Mouse (Mus musculus) cerebellum, adult (tissue): Measurements from ENCODE around the gene Cd5.
A peak's percentile ranks its signal among the peaks of the same experiment; 100 is the strongest.

Source experiments
- ATAC-seq: cut with Nextera tagmentation; 2 replicates; pipeline ENCODE4 v1.9.2; 2017; ENCODE audit warnings: mild to moderate bottlenecking, moderate library complexity, mixed read lengths; ENCODE audit not compliant: insufficient number of reproducible peaks, low FRiP score, low TSS enrichment

The Cd5 gene

DNA sequence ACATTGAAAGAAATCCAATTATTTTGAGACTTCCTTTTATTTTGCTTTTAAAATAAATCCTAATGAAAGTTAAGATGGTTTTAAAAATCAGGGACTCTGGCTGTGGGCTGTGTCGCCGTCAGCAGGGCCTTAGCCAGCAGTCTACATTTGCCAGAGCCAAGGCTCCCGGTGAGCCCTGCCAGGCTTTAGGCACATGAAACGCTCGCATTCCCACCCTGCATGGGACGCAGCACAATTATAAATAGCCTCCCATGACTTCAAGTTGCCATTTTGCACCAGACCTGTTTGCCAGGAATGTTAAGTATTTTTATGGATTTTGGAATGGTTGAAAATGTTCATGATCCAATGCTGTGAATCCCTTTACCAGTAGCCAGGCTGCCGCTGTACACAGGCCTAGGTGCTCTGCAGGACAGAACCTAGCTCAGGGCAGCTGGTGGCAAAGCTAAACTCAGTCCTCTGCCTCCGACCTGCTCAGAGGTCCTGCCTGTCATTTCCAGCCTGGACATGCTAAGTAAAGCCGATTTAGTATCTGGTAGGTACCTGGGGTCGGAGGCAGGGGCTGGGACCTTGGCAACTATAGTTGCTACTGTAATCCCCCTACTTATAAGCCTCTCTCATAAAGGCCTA is 5.2 kb downstream of the Cd5 start:
- ATAC-seq = no peak

DNA sequence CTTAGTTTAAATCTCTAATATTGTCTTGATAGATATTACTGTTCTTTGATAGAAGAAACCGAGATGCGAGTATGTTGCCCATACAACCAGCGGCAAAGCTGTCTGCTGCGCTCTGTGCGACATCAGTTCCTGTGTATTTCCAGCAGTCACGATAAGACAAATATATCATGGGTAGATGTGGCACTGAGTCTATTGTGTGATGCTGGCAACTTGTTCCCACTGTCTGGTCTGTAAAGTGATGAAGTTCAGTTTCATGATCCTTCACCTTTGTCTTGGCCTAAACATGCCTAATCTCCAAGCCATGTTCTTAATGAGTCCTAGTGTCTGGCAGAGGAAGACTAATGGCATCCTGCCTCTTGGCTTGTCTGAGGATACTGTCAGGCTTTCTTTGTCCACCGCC is 6.1 kb downstream of the Cd5 start:
- ATAC-seq = no peak

GRCm38 (mm10) chr19:10731975-10732374 is 6.8 kb downstream of the Cd5 start:
- no peak for ATAC-seq

DNA sequence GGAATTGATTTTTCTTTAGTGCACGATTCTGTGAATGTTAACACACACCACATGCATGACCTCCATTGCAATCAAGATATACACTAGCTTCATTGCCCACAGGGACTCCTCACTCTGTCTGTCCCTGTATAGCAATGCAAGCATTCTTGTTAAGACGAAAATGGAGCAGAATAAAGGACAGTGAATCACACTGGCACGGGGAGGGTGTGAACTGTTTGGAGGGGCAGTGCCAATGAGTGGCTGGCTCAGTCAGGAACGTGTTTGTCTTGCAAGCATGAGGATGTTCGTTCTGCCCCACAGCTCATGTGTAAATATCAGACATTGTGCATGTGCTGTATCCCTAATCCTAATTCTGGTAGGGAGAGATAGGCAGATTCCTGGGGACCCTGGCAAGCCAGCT is 8.3 kb downstream of the Cd5 start:
- no peak for ATAC-seq

DNA sequence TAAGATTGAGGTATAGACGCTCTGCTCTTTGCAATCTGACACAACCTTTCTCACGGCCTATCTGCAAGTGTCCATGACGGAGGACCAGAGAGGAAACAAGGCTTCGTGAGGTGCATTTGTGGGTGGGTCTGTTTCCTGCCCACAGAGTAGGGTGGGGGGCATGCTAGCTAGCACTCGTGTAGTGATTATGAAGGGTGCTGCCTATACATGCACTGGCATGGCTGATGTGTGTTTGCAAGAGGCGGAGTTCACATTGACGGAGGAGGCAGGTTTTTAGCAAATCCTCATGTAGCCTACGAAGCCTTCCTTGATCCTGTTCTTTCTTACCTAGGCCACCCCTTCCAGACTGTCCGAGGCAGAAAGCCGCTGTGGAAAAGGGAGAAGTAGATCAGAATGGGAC is 8.9 kb downstream of the Cd5 start:
- ATAC-seq = no peak

DNA sequence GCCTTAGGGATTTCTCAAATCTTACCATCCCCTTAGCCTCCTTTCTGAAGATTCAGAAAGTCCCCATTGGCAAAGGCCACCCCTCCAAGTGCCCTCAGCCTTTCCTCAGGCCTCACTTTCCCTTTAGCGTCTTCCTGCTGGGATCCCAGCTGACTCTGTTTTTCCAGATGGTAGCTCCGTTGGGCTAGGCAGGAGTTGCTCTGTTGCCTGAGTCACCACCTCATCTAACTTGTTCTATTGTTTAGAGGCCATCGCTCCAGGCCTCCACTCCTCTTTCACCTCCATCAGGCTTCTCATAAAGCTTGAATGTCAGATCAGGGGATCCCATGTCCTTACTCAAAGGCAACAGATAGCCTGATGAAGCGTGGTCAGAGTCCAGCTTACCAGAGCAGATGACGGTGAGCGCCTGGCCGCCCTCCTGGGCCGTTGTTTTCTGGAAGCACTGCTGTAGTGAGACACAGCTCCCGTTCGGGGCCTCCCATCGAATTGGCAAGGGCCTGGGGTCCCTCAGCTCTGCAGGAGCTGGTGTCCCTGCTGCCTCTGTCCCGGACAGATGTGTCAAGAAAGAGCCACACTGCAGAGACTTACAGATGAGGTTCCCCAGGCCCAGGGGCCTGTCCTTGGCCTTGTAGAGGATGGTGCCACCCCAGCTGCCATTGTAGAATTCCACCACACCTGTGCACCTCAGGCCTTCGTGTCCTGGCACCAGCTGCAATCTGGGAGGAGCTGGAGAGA is 14.0 kb downstream of the Cd5 start:
- peak; percentile 15; the same call in 1 of the 2 replicates for ATAC-seq

DNA sequence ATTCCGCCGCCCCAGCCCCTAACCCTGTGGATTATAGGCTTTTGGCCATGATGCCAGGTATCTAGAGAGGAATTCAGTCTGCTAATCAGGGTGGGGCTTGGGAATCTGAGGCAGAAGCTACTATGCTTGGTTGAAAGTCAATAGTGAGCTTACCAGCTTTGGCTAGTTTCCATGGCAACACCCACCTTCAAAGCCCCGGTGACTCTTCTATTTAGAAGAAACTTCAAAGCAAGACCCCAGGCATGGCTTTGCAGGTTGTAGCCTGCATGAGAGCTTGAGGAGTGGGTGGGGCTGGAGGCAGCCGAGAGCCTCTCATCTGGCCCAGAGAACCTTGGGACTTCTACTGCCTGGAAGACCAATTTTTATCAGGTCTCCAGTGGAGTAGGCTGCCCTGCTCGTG is 15.2 kb downstream of the Cd5 start:
- ATAC-seq = no peak

- ATAC-seq = no peak
These were observed 15.7 kb downstream of the Cd5 start for GRCm38 (mm10) chr19:10723084-10723483.

GRCm38 (mm10) chr19:10721064-10721463 is 17.7 kb downstream of the Cd5 start:
- no peak for ATAC-seq

GRCm38 (mm10) chr19:10720524-10720923 is 18.3 kb downstream of the Cd5 start:
- ATAC-seq = no peak

DNA sequence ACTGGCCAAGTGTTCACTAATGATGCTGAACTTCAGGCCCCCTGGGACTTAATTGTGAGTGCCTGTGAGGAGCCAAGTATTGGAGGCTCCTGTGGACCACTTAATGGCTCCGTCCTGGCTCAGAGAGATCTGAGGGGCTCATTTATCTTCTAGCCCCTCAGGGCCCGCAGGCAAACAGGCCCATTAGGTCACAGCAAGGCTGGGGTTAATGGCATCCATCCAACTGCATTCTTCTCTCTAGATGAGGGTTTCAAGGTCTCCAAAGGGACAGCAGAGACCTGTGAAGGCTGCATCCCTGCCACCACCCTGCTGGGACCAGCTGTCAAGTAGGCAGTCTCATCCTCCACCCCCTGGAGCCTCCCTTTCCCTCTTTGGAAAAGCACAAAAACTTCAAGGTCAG is 19.1 kb downstream of the Cd5 start:
- peak; percentile 63; the same call in 1 of the 2 replicates for ATAC-seq

DNA sequence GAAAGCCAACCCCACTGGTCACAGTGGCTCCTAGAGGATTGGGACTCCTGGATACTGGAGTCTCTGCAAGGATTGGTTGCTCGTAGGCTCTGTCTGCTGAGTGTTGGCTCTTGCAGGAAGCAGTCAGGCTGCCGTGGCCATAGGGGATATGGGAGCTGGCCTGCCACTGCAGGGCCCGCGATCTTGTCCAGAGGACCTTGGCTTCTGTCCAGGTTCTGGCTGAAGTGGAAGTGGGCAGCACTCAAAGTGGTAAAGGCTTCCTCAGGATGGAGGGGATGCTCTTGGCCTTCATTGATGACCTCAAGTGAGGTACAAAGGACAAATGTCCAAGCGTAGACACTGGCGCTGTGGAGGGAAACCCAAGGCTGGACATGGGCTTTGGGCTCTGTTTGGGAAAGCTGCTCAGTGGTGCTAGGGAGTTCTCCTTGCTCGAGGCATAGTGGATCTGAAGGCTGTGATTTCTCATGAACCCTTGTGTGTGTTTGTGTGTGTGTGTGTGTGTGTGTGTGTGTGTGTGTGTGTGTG is 20.5 kb downstream of the Cd5 start:
- ATAC-seq = no peak

GRCm38 (mm10) chr19:10715476-10715875 is 23.3 kb downstream of the Cd5 start:
- no peak for ATAC-seq

DNA sequence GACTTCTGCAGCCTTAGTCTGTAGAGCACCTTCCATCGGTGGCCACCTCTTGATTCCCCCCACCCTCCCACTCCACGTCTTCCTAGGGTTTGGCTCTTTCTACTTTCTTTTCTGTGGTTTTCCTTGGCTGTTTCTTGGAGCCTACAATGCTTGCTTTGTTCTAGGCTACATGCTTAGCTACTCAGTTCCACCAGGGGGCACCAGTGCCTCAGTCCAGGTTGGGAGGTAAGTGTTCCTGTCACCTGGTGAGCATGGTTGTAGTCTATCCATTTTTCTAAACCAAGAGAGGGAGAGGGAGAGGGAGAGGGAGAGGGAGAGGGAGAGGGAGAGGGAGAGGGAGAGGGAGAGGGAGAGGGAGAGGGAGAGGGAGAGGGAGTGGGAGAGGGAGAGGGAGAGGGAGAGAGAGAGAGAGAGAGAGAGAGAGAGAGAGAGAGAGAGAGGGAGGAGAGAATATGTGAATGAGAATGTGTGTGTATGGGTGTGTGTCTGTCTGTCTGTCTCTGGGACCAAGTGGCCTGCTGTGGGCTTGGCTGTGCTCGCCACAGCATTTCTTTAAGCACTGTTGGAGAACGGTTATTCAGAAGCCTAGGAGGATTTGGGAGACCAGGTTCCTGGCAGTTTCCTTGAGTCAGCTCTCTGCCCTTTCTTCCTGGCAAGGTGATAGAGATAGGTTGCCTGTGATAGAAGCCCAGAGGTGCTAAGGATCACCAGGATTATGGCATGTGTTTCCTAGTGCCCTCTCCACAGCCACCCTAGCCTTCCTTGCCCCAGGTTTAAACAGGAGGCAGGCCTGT is 23.9 kb downstream of the Cd5 start:
- 0 out of 2 replicates have a peak, but pooled peaks have one; percentile 33 for ATAC-seq

- ATAC-seq = no peak
These were observed 24.6 kb downstream of the Cd5 start for GRCm38 (mm10) chr19:10714168-10714567.

- ATAC-seq = no peak
These were observed 25.3 kb downstream of the Cd5 start for GRCm38 (mm10) chr19:10713551-10713950.

DNA sequence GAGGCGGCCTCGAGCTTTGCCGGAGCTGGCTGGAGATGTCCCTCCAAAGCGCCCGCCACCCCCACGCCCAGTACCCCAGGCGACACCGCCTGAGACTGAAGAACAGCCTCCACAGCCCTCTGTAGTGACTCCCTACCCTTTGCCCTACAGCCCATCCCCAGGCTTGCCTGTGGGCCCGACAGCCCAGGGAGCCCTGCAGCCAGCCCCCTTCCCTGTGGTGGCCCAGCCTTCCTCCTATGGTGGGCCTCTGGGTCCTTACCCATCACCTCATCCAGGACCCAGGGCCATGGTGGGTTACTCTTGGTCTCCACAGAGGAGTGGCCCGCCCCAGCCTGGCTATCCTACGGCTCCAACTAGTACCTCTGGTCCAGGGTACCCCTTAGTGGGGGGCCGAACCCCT is 26.2 kb downstream of the Cd5 start:
- ATAC-seq = no peak

GRCm38 (mm10) chr19:10712194-10712593 is 26.6 kb downstream of the Cd5 start:
- ATAC-seq = no peak

DNA sequence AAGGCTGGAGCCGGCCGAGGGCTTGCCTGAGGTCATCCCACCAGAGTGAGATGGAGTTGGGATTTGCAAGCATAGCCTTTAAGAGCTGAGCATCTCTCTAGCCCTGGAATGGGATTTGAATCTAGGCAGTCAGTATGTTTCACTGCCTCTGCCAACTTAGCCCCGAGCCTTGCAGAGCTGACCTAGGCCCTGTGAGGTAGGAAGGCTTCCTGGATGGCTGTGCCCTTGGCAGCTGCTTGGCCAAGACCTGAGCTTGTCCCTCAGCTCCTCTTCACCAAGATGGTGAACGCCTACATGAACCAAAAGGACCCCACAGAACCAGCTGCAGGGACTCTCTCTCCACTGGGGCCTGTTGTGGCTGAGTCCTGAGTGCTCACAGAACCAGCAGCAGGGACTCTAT is 28.1 kb downstream of the Cd5 start:
- no peak for ATAC-seq

GRCm38 (mm10) chr19:10710088-10710511 is 28.7 kb downstream of the Cd5 start:
- ATAC-seq = peak; percentile 45; the same call in 1 of the 2 replicates
